Mouse (Mus musculus) left cerebral cortex, adult 2 months (tissue): Measurements from ENCODE around the gene Vwc2. TPM values are rescaled to one million over a fixed set of nuclear protein-coding genes. Genes with fewer than 3 reads are reported as not detected.

Experiments
- DNase-seq, 2 experiments: peaks; one replicate each; pipeline ENCODE4 v3.0.0; 2021 to 2022; ENCODE audit warnings: low spot score in 2 of 2, mixed read lengths in 1 of 2; ENCODE audit errors: extremely low spot score in 1 of 2
- H3K27ac ChIP-seq: fragments of 200-600 bp; 2 replicates; pipeline ENCODE4 v1.8.1; 2022
- H3K4me3 ChIP-seq: fragments of 200-600 bp; 2 replicates; pipeline ENCODE4 v1.8.1; 2022
- CTCF ChIP-seq: fragments of 200-600 bp; IDR thresholded peaks from 2 replicates; pipeline ENCODE4 v1.8.1; 2022; ENCODE audit warnings: antibody characterized with exemption, mild to moderate bottlenecking, moderate library complexity
- intact Hi-C: fragments of 180-260 bp; cut with DNase I; formaldehyde crosslinking; loops from one replicate; pipeline ENCODE4 v1.15.1; 2025
- long read RNA-seq, 2 experiments: library from polyadenylated mRNA; stranded (forward); transcript quantifications; one replicate each; pipeline ENCODE4 v2.0.0; 2021; ENCODE audit warnings: borderline mapping rate in 2 of 2
- total RNA-seq, 2 experiments: library from RNA; stranded (reverse); gene quantifications; 2 replicates each; pipeline ENCODE4 v1.2.3; 2021

Gene Vwc2
- 10 to 100 TPM; 10.1 to 11.4 TPM for total RNA-seq
- long read RNA-seq, experiment 1, transcript Vwc2-202 (4 exons, 3,371 nt) = major isoform, 8 of 12 reads
- long read RNA-seq, experiment 1, partial matches to known transcripts = 3 of 12 reads
- long read RNA-seq, experiment 1, other reads (novel, unspliced or antisense) = 0 of 12 reads
- long read RNA-seq, experiment 2, partial matches to known transcripts = 4 of 6 reads
- long read RNA-seq, experiment 2, other reads (novel, unspliced or antisense) = 1 of 6 reads

DNA sequence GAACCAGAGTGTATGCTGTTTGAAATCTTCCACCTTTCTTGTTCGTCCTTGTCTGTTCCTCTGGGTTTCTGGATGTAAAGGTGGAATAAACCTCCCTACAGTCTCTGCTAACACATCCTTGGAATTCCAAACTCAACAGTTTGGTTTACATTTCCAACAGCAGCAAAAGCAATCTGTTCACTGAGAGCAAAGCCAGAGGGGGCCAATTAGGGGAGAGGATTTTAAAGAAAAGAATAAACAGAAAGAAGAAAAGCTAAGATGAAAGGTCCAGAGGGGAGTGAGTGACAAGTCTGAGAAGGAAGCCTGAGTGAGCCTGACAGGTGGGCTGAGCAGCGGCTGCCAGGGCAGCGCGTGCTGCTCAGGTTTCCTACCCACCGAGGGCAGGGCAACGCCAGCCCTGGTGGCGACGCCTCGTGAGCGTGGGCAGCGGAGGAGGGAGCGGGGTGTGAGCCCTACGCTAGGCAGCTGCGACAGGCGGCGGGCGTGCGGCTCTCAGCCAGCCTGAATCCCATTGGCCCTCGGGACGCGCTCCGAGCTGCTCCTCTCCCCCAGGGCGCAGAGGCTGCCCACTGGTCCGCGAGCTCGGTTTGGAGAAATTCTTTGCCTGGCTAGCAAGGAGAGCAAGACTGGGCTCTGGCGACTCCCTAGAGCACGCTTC is at the start of gene Vwc2:
TSS of gene Vwc2 (plus strand) at position 648 of the 658 bp plus-strand sequence.
- TF ChIP-seq CTCF = no peak
- intact Hi-C loops = loop anchor here (5.0 kb wide), 1 partner anchor 271 kb away; no protein-coding TSS in a partner anchor
- Histone ChIP-seq H3K27ac (no peak within 1 kb of the TSS; the same call in 1 of the 2 replicates), H3K4me3 (peak within 1 kb of the TSS; percentile 51)
- peak; percentile 45 to 61 for DNase-seq

DNA sequence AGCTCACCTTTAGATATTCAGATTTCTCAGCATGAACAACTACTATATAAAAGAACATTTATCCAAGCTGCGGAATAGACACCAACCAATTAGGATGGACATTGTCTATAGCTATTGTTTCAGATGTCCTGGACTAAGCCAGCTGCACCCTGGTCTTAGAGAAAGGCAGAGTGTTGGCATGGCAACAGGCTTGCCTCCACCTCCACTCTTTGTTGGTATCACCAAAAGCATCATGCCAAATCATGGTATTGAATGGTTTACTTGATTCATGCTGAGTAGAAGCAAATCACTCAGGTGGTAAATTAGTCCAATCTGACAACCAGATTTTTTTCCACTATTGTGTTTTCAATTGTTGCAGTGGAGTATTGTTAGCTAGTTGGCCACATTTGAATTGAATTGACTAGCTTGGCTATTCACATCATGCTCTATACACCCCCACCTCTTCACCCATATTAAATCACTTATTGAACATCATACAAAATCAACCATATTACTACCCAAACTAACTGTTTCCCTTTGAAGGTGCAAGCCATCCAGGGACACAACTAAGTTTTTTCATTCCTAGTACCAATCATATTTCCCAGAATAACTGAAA is 25.8 kb upstream of the Vwc2 start:
- intact Hi-C loops = no loop called here
- Histone ChIP-seq H3K4me3 (no peak overlapping the region), H3K27ac (no peak overlapping the region)
- no peak for DNase-seq
- no peak for TF ChIP-seq CTCF

DNA sequence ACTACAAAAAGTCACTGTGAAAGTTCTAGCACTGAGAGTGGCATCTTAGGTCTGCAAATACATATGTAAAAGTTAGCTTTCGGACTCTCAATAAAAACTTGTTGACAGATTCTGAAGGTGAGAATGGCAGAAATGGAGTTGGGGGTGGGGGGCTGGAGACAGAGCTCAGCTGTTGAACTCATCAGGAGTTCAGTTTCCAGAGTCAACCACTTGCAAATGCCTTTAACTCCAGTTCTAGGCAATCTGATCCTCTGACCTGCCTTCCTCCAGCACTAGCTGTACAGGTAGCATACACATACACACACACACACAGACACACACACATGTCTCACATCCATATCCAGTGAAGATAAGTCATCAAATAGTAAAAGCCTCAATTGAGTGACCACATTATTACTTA is 16.4 kb upstream of the Vwc2 start:
- Histone ChIP-seq H3K27ac (no peak overlapping the region), H3K4me3 (no peak overlapping the region)
- intact Hi-C loops = no loop called here
- TF ChIP-seq CTCF = no peak
- no peak for DNase-seq

DNA sequence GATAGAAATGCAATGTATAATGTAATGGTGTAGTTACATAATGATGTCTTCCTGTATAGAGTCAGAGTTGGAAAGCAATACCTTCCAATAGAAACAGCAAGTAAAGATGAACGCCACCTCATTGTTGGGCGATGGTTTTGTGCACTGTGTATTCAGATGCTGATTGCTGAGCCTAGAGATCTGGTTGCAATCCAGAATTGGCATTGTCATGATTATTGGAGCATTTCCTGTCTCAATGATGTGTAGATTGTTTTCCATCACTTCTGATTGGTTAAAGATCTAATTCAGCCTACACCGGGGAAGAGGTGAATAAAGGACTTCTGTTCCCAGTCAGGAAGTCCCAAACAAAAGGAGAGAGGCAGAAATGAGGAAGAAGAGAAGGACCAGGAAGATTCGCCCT is 15.7 kb upstream of the Vwc2 start:
- no peak for TF ChIP-seq CTCF
- DNase-seq = no peak
- Histone ChIP-seq H3K4me3 (no peak overlapping the region), H3K27ac (no peak overlapping the region)
- intact Hi-C loops = no loop called here

DNA sequence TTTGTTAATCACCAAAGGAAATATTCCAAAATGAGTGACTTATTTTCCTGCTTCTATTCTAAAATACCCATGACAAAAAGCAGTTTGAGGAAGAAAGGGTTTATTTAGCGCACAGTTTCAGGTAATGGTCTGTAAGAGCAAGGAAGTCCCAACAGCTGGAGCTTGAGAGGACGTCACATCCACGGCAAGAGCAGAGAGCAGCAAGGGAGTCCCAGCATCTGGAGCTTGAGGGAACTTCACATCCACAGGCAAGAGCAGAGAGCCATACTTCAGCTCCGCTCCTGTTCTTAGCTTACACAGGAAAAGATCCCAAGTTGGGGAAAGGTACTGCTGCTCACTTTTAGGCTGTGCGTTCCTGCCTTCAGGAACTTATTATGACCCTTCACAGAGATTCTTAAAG is 15.0 kb upstream of the Vwc2 start:
- TF ChIP-seq CTCF = no peak
- intact Hi-C loops = no loop called here
- H3K27ac ChIP-seq = no peak overlapping the region
- no peak for DNase-seq
- H3K4me3 ChIP-seq = no peak overlapping the region

DNA sequence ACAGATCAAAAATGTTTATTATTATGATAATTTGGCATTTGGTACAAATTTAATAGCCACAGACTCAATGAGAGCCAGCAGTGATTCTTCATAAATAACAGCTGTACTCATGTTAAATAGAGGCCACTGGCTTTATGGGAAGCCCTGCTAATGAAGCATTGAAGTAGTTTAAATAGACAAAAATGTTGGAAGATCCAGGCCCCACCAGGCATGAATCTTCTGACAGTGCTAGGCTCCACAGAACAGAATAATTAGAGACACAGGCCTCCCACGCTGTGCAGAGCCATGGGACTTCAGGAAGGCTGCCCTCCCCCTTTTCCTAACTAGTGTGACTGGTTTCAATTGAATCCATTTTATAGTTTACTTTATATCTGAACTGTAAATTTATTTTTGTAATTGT is 11.8 kb upstream of the Vwc2 start:
- Histone ChIP-seq H3K27ac (no peak overlapping the region), H3K4me3 (no peak overlapping the region)
- no peak for TF ChIP-seq CTCF
- intact Hi-C loops = no loop called here
- no peak for DNase-seq

DNA sequence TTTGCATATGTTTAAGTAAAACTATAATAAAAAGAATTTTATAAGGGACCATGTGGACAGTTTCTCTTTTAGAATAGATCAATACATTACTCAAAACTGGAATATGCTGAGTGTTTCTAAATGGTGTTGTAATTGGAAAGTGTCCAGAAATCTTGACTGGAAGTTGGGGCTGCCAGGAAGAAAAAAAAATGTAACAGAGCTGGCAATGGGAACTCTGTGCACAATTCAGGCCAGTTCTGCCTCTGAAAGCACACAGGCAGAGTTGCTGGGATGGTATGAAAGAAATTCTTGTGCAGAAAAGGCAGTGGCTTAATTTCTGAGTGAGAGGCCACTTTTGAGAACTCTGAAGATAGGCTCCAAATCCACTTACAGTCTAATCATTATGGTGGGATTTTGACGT is 11.4 kb upstream of the Vwc2 start:
- Histone ChIP-seq H3K4me3 (no peak overlapping the region), H3K27ac (no peak overlapping the region)
- DNase-seq = no peak
- intact Hi-C loops = no loop called here
- TF ChIP-seq CTCF = no peak

DNA sequence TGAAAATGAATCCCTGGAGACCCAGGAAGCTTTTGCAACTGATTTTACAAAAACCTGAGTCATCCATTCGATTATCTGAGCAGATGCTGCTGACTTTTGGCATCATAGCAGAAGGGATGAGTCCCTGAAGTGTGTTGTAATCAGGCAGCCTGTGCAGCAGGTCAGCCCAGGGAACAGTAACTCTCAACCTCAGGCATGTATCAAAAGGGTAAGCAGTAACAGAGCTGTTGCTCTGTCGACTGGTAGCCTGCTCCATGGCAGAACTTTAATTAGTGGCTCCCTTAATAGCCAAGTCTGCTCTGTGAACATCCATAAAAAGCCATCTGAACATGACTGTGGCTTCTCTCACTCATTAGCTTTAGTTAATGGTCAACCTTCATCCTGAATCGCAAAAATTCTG is 5.1 kb upstream of the Vwc2 start:
- intact Hi-C loops = no loop called here
- TF ChIP-seq CTCF = no peak
- DNase-seq = no peak
- no peak overlapping the region for H3K4me3 ChIP-seq
- no peak overlapping the region for H3K27ac ChIP-seq

DNA sequence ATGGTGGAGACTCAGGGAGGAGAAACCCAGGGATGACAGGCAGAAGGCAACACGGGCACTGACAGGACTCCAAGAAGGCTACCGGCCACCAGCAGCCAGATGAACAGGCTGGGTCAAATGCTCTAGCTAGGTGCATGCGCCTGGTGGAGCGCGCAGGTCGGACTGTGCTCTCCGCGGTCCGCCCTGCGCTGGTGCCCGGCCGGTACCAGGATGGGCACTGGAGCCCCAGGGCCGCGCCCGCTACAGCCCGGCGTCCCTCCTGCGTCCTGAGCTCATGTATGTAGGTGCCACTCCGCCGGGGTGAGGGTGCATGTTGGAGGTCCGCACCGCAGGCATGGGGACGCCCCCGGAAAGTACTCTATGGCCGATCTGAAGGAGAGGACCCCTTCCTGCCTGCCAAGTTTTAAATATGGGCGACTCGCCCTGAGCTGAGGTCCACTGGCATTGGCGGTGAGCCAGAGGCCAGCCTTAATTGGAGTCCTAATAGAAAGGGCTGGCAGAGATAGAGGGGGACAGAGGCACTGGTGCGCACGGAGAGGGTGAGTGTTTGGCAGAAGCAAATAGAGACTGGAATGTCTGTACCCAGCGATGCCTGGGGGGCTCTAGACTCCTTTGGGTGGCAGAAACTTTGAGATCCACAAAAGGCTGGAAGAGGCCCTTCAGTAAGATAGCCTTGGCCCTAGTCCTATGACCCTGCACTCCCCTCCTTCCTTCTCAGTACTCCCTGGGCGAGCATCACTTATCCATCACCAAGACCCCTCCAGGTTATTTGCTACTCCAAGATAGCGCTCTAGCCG is 409 bp downstream of the Vwc2 start:
- intact Hi-C loops = loop anchor here (5.0 kb wide), 1 partner anchor 272 kb away; no protein-coding TSS in a partner anchor
- no peak for TF ChIP-seq CTCF
- H3K27ac ChIP-seq = no peak overlapping the region; the same call in 1 of the 2 replicates
- H3K4me3 ChIP-seq = peak overlapping the region; percentile 51
- DNase-seq = no peak

DNA sequence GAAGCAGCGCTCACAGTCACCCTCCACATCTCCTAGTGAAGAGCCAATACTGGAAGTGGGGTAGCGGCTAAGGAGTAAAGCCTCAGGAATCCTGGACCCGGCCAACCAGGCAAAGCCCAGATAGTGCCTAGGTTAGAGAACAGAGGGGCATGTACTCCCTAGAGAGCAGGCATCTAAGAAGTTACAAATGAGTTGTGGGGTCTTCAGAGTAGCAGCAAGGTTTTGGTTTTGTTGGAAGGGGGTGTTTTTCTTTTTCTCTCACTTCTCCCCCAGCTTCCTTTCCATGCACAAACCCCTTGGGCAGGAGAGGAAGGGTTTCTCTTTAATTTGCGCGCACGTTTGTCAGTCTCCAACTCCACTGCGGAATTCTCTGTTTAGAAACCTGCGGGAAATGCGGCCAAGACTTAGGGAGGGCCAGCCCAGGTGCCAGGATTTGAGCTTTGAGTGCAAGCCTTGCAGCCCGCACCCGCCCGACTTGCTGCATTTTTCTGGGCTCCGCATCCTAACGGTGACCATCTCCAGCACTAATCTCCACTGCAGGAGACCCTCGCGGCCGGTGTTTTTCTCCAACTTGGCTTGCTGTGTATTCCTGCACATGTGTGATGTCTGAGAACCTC is 1.1 kb downstream of the Vwc2 start:
- H3K27ac ChIP-seq = no peak overlapping the region
- no peak for TF ChIP-seq CTCF
- DNase-seq = no peak
- H3K4me3 ChIP-seq = peak overlapping the region; percentile 51
- intact Hi-C loops = no loop called here

DNA sequence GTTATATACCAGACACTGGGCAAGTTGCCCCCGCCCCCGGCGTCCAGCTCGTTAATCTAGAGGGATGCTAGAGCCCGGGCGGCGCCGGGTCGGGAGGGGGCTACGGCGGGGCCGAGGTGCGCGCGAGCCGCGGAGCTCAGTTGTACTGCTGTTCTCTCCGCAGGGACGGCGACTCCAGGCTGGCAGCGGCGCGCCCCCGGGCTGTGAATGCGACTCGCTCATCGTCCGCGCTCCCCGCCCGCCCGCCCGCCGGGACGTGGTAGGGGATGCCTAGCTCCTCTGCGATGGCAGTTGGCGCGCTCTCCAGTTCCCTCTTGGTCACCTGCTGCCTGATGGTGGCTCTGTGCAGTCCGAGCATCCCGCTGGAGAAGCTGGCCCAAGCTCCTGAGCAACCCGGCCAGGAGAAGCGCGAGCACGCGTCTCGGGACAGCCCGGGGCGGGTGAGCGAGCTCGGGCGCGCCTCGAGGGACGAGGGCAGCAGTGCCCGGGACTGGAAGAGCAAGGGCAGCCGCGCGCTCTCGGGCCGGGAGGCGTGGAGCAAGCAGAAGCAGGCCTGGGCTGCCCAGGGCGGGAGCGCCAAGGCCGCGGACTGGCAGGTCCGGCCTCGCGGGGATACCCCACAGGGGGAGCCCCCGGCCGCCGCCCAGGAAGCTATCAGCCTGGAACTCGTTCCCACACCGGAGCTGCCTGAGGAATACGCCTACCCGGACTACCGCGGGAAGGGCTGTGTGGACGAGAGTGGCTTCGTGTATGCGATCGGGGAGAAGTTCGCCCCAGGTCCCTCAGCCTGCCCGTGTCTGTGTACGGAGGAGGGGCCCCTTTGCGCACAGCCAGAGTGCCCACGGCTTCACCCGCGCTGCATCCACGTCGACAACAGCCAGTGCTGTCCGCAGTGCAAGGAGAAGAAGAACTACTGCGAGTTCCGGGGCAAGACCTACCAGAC is 1.9 kb downstream of the Vwc2 start:
- intact Hi-C loops = no loop called here
- Histone ChIP-seq H3K4me3 (peak overlapping the region; percentile 51), H3K27ac (no peak overlapping the region)

More for the DNA sequence above, 1.9 kb downstream of the Vwc2 start:
- peak; percentile 30 to 33 for DNase-seq
- TF ChIP-seq CTCF = no peak
